Mouse (Mus musculus): Measurements from ENCODE around the gene Arpin.

DNA sequence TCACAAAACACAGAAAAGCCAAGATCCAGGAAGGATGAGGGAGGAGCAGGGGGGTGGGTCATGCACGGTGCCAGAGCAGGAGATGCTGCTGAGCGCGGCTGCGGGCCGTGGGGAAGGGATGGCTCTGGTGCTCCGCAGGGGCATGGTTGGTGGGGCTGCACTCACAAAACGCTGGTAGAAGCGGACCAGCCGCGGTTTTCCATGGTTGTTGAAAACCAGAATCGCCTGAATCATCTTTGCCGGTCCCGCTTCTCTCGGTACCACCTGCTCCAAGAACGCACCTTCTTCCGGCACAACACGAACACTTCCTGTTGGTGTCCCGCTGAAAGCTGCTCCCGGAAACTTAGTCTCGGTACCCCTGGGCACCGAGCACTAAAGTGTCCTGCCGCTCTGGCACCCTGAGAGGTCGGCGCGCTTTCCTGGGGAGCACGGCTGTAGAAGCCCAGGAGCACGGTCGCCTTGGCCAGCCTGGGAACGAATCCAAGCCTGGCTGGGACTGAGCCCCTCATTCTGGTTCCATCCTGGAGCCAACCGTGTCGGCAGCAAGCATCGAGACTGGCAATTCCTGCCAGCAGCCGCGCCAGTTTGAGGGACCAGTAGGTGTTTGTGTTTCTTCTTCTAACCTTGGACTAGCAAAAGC lies 14.7 kb downstream of the Arpin start, which contains the start of gene Ap3s2:
- TF ChIP-seq MAFK (IDR thresholded peaks at IDR 0.05; ENCODE audit: insufficient read depth, low read depth, low read length) (no peak), HCFC1 (IDR thresholded peaks at IDR 0.05; ENCODE audit: borderline replicate concordance, insufficient read depth, low read length) (peak; percentile 87), ZNF384 (IDR thresholded peaks at IDR 0.05; ENCODE audit: low read depth, low read length) (no peak)
